Mouse (Mus musculus) MEL-GATA-1-ER (cell line): ENCODE results near the gene Olfr43.

Source experiments
- DNase-seq: peaks from one replicate; pipeline ENCODE4 v3.0.0-alpha.2; 2012; ENCODE audit warnings: low read depth; ENCODE audit errors: extremely low read depth

Gene Olfr43

DNA sequence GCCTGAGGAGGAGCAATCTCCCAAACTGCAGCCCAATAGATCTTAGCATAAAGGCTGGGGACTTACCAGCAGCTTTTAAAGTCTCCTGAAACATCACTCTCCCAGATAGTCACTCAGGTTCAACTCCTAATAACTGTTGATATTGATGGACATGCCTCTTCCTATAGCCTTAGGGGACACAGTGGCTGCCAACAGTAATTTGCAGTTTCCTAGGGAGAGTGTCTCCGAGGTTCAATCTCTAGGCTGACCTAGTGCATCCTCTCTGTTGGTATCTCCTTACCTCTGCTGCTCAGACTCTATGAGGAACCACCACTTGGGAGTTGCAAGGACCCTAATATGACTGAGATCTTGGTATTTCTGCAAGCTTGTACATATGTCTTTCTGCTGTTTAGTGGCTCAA, at the start of gene Olfr43:
Gene Olfr43, minus strand, starts transcription at position 101 of the 400 bp plus-strand sequence.
- DNase-seq, result no peak

DNA sequence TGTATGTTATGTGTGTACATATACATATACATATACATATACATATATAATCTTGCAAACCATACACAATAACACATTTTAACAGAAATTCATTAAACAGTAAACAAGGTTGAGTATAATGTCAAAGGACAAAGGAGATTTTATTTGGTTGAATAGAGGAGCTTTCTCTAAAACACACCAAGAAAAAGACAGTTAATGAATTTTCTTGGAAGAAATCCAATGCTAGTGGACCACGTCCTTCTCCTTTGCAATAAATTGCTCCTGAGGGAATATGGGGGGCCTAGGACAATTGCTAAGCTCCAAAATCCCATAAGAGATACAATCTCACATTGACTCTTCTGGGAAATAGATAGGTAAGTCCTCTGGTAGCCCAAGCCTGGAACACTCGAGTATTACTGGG, 48.3 kb upstream of the Olfr43 start, which contains the start of gene Olfr406:
Gene Olfr406, plus strand, starts transcription at position 301 of the 400 bp plus-strand sequence.
- DNase-seq, result no peak

DNA sequence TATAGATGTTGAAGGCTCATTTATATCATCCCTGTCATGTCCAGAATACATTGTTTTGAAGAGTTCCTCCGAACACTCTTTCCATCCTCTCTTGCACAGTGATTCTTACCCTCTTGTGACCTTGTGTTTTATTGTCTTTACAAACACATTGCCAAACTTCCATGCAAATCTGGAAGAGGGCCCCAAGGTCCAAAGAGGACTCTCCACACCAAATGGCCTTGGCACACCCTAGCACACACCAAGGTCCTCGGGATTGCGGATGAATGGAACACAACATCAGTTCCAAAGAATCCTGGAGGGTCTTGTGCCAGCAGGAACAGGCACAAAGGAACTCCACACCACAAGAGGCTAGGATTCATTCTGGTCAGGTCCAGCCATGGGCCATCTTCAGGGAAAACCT, 30.0 kb upstream of the Olfr43 start:
- no peak for DNase-seq

DNA sequence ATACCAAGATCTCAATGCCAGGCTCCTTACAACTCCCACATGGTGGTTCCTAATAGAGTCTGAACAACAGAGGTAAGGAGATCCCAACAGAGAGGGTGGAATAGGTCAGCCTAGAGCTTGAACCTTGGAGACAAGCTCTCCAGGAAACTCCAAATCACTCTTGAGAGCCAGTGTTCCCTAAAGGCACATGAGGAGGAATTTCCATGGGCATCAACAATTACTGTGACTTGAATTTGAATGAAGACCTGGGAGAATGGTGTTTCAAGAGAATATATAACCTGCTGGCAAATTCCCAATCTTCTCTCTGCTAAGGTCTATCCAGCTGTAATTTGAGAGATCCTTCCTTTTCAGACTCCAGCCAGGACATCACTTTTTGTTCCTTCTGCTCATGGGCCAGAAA, 25.2 kb downstream of the Olfr43 start, which contains the start of gene Olfr403:
Gene Olfr403, plus strand, starts transcription at position 301 of the 400 bp plus-strand sequence.
- no peak for DNase-seq

DNA sequence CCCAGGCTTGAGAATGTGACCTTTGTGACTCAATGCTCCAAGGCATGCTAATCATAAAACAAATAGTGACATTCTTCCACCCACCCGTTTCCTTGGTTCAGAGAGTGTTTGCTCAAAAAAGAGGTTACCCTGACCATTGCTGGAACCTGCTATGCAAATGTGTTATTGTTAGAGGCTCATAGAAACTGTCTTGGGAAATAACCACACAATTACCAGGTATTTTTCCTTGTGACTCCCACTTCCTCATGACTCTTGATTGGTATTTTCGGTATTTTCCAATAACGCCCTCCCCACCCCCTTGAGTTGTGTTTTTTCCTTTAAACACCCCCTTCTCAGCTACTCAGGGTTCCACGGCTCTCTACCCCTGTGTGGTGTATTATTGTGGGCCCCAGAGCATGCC, 27.4 kb downstream of the Olfr43 start:
- no peak for DNase-seq

DNA sequence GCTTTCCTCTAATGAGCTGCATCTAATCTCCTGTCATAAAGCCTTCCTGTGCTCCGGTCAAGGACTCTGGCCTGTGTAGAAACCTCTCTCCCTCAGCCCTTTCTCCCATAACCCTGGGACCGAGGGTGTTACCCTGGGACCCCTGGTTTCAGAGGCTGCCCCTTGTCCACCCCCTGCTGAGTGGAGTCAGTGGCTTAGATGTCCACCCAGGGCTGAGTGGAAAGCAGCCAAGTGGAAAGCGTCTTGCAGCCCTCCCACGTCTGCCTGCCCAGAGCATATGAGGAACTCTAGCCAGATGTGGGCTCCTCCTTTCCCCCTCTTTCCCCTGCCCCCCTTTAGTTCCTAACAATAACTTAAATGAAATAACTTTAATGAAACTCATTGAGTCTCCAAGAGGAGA, 28.0 kb downstream of the Olfr43 start:
- no peak for DNase-seq

DNA sequence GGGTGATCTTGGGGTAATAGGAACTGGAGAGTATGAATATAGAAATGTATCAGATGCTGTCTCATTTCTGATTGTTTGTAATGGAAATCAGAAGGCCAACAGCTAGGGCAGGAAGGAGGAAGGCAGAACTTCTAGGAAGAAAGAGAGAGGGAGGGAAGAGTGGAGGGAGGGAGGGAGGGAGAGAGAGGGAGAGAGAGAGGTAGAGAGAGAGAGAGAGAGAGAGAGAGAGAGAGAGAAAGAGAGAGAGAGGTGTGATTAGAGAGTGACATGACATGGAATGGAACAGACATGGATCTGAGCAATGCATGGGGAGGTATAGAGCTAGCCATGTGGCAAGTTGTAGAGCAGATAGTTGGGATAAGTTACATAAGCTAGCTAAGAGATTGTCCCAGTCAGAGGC, 42.4 kb downstream of the Olfr43 start:
- DNase-seq, result no peak
